Mouse (Mus musculus): ENCODE measurements around the gene Tgfbr3. TPM values are rescaled to one million over a fixed set of nuclear protein-coding genes. Genes with fewer than 3 reads are reported as not detected.

The Tgfbr3 gene
- polyA plus RNA-seq, 1 experiment from 2014 or later = 38.2 TPM

- H3K27ac ChIP-seq (ENCODE audit: low read depth, low read length) = peak overlapping the region; percentile 29; the same call in 1 of the 2 replicates
- H3K27me3 ChIP-seq (ENCODE audit: control insufficient read depth, insufficient read depth, low read length) = no peaks in the 10 kb centered on the region
- H3K4me3 ChIP-seq (ENCODE audit: low read depth, low read length) = no peak overlapping the region
- 59% methylated on average over 12 of the region's 12 CpGs for WGBS (ENCODE audit: insufficient replicate concordance)
- H3K36me3 ChIP-seq (ENCODE audit: control insufficient read depth, insufficient read depth, low read length) = no peaks in the 10 kb centered on the region
- ATAC-seq (replicated peaks; ENCODE audit: insufficient number of reproducible peaks, low FRiP score, low TSS enrichment) = no peak
- no peak overlapping the region for H3K4me2 ChIP-seq
- no peaks in the 10 kb centered on the region for H3K9me3 ChIP-seq (replicated peaks; ENCODE audit: control insufficient read depth, low read length)
- H3K4me1 ChIP-seq (ENCODE audit: control insufficient read depth, insufficient read depth, low read length) = peaks cover 14% of the 10 kb centered on the region
- H3K9ac ChIP-seq (ENCODE audit: low read depth, low read length) = no peak overlapping the region
Observed at GRCm38 (mm10) chr5:107200853-107201341, 88.5 kb downstream of the Tgfbr3 start.

- no peak for ATAC-seq (replicated peaks; ENCODE audit: insufficient number of reproducible peaks, low FRiP score, low TSS enrichment)
- WGBS (ENCODE audit: insufficient replicate concordance) = 77% methylated on average over 10 of the region's 10 CpGs
- Histone ChIP-seq H3K4me1 (ENCODE audit: control insufficient read depth, insufficient read depth, low read length) (peaks cover 14% of the 10 kb centered on the region), H3K4me2 (no peak overlapping the region), H3K36me3 (ENCODE audit: control insufficient read depth, insufficient read depth, low read length) (no peaks in the 10 kb centered on the region), H3K27me3 (ENCODE audit: control insufficient read depth, insufficient read depth, low read length) (no peaks in the 10 kb centered on the region), H3K4me3 (ENCODE audit: low read depth, low read length) (no peak overlapping the region), H3K27ac (ENCODE audit: low read depth, low read length) (no peak overlapping the region), H3K9me3 (replicated peaks; ENCODE audit: control insufficient read depth, low read length) (no peaks in the 10 kb centered on the region), H3K9ac (ENCODE audit: low read depth, low read length) (no peak overlapping the region)
Observed at GRCm38 (mm10) chr5:107200221-107200635, 89.2 kb downstream of the Tgfbr3 start.

- no peak for ATAC-seq (replicated peaks; ENCODE audit: insufficient number of reproducible peaks, low FRiP score, low TSS enrichment)
- Histone ChIP-seq H3K4me1 (ENCODE audit: control insufficient read depth, insufficient read depth, low read length) (peaks cover 5% of the 10 kb centered on the region; the same call in 1 of the 2 replicates), H3K27ac (ENCODE audit: low read depth, low read length) (no peak overlapping the region), H3K27me3 (ENCODE audit: control insufficient read depth, insufficient read depth, low read length) (no peaks in the 10 kb centered on the region), H3K9me3 (replicated peaks; ENCODE audit: control insufficient read depth, low read length) (no peaks in the 10 kb centered on the region), H3K4me3 (ENCODE audit: low read depth, low read length) (no peak overlapping the region), H3K36me3 (ENCODE audit: control insufficient read depth, insufficient read depth, low read length) (no peaks in the 10 kb centered on the region), H3K4me2 (no peak overlapping the region), H3K9ac (ENCODE audit: low read depth, low read length) (no peak overlapping the region)
- 48% methylated on average over 12 of the region's 12 CpGs for WGBS (ENCODE audit: insufficient replicate concordance)
Observed at GRCm38 (mm10) chr5:107195751-107196395, 93.6 kb downstream of the Tgfbr3 start.

GRCm38 (mm10) chr5:107193160-107193559 is 96.3 kb downstream of the Tgfbr3 start:
- Histone ChIP-seq H3K4me1 (ENCODE audit: control insufficient read depth, insufficient read depth, low read length) (0 out of 2 replicates have a peak, but pooled peaks cover 4% of the 10 kb centered on the region), H3K4me2 (no peak overlapping the region), H3K27me3 (ENCODE audit: control insufficient read depth, insufficient read depth, low read length) (no peaks in the 10 kb centered on the region), H3K4me3 (ENCODE audit: low read depth, low read length) (no peak overlapping the region), H3K36me3 (ENCODE audit: control insufficient read depth, insufficient read depth, low read length) (no peaks in the 10 kb centered on the region), H3K27ac (ENCODE audit: low read depth, low read length) (no peak overlapping the region), H3K9me3 (replicated peaks; ENCODE audit: control insufficient read depth, low read length) (no peaks in the 10 kb centered on the region), H3K9ac (ENCODE audit: low read depth, low read length) (no peak overlapping the region)
- 36% methylated on average over 9 of the region's 9 CpGs for WGBS (ENCODE audit: insufficient replicate concordance)
- no peak for ATAC-seq (replicated peaks; ENCODE audit: insufficient number of reproducible peaks, low FRiP score, low TSS enrichment)

GRCm38 (mm10) chr5:107192372-107192771 is 97.1 kb downstream of the Tgfbr3 start:
- WGBS (ENCODE audit: insufficient replicate concordance) = 96% methylated on average over 7 of the region's 7 CpGs
- Histone ChIP-seq H3K9ac (ENCODE audit: low read depth, low read length) (no peak overlapping the region), H3K4me3 (ENCODE audit: low read depth, low read length) (no peak overlapping the region), H3K36me3 (ENCODE audit: control insufficient read depth, insufficient read depth, low read length) (no peaks in the 10 kb centered on the region), H3K4me2 (no peak overlapping the region), H3K4me1 (ENCODE audit: control insufficient read depth, insufficient read depth, low read length) (0 out of 2 replicates have a peak, but pooled peaks cover 4% of the 10 kb centered on the region), H3K9me3 (replicated peaks; ENCODE audit: control insufficient read depth, low read length) (no peaks in the 10 kb centered on the region), H3K27ac (ENCODE audit: low read depth, low read length) (no peak overlapping the region), H3K27me3 (ENCODE audit: control insufficient read depth, insufficient read depth, low read length) (no peaks in the 10 kb centered on the region)
- no peak for ATAC-seq (replicated peaks; ENCODE audit: insufficient number of reproducible peaks, low FRiP score, low TSS enrichment)

- WGBS (ENCODE audit: insufficient replicate concordance) = 82% methylated on average over 10 of the region's 10 CpGs
- no peak overlapping the region for H3K4me2 ChIP-seq
- no peak for ATAC-seq (replicated peaks; ENCODE audit: insufficient number of reproducible peaks, low FRiP score, low TSS enrichment)
- H3K27ac ChIP-seq (ENCODE audit: low read depth, low read length) = no peak overlapping the region
- H3K9me3 ChIP-seq (replicated peaks; ENCODE audit: control insufficient read depth, low read length) = no peaks in the 10 kb centered on the region
- peaks cover 2% of the 10 kb centered on the region; the same call in 1 of the 2 replicates for H3K27me3 ChIP-seq (ENCODE audit: control insufficient read depth, insufficient read depth, low read length)
- no peak overlapping the region for H3K4me3 ChIP-seq (ENCODE audit: low read depth, low read length)
- H3K9ac ChIP-seq (ENCODE audit: low read depth, low read length) = no peak overlapping the region
- H3K36me3 ChIP-seq (ENCODE audit: control insufficient read depth, insufficient read depth, low read length) = no peaks in the 10 kb centered on the region
- peaks cover 8% of the 10 kb centered on the region for H3K4me1 ChIP-seq (ENCODE audit: control insufficient read depth, insufficient read depth, low read length)
Observed at GRCm38 (mm10) chr5:107188551-107188950, 100.9 kb downstream of the Tgfbr3 start.

GRCm38 (mm10) chr5:107186206-107186605 is 103.2 kb downstream of the Tgfbr3 start:
- peaks cover 17% of the 10 kb centered on the region for H3K4me1 ChIP-seq (ENCODE audit: control insufficient read depth, insufficient read depth, low read length)
- peaks cover 2% of the 10 kb centered on the region; the same call in 1 of the 2 replicates for H3K27me3 ChIP-seq (ENCODE audit: control insufficient read depth, insufficient read depth, low read length)
- H3K4me3 ChIP-seq (ENCODE audit: low read depth, low read length) = no peak overlapping the region
- H3K9ac ChIP-seq (ENCODE audit: low read depth, low read length) = no peak overlapping the region
- no peak overlapping the region for H3K4me2 ChIP-seq
- H3K36me3 ChIP-seq (ENCODE audit: control insufficient read depth, insufficient read depth, low read length) = no peaks in the 10 kb centered on the region
- no peaks in the 10 kb centered on the region for H3K9me3 ChIP-seq (replicated peaks; ENCODE audit: control insufficient read depth, low read length)
- H3K27ac ChIP-seq (ENCODE audit: low read depth, low read length) = no peak overlapping the region
- ATAC-seq (replicated peaks; ENCODE audit: insufficient number of reproducible peaks, low FRiP score, low TSS enrichment) = no peak
- WGBS (ENCODE audit: insufficient replicate concordance) = 80% methylated on average over 3 of the region's 3 CpGs

GRCm38 (mm10) chr5:107184158-107184883 is 105.1 kb downstream of the Tgfbr3 start:
- ATAC-seq (replicated peaks; ENCODE audit: insufficient number of reproducible peaks, low FRiP score, low TSS enrichment) = no peak
- Histone ChIP-seq H3K4me1 (ENCODE audit: control insufficient read depth, insufficient read depth, low read length) (peaks cover 18% of the 10 kb centered on the region), H3K9ac (ENCODE audit: low read depth, low read length) (no peak overlapping the region), H3K36me3 (ENCODE audit: control insufficient read depth, insufficient read depth, low read length) (no peaks in the 10 kb centered on the region), H3K27me3 (ENCODE audit: control insufficient read depth, insufficient read depth, low read length) (peaks cover 4% of the 10 kb centered on the region; the same call in 1 of the 2 replicates), H3K4me3 (ENCODE audit: low read depth, low read length) (no peak overlapping the region), H3K4me2 (no peak overlapping the region), H3K9me3 (replicated peaks; ENCODE audit: control insufficient read depth, low read length) (no peaks in the 10 kb centered on the region), H3K27ac (ENCODE audit: low read depth, low read length) (no peak overlapping the region)
- WGBS (ENCODE audit: insufficient replicate concordance) = 75% methylated on average over 8 of the region's 8 CpGs

All from heart, embryonic 11.5 days (tissue).